Mouse (Mus musculus): ENCODE measurements at regions not wholly inside any gene's neighbourhood (a gene's known extent, or its start where the extent isn't known, plus 50 kb on each side); places are given as distances from the start of the nearest gene placed in this dataset.

- TF ChIP-seq CTCF (conservative IDR thresholded peaks at IDR 0.05; ENCODE audit: low read length) (no peak), POU5F1 (IDR thresholded peaks at IDR 0.05; ENCODE audit: borderline replicate concordance, low read length) (no peak), NANOG (IDR thresholded peaks at IDR 0.05; ENCODE audit: borderline replicate concordance, low read length) (no peak)
Observed at GRCm38 (mm10) chr1:164617871-164618270, 159.7 kb upstream of the Atp1b1 start.
